Mouse (Mus musculus) CD8-positive naive resting alpha-beta T cell, adult 2 months (primary cell): ENCODE measurements around the gene Ibtk.
"Not testable (repeated sequence)": the region's sequence is repeated elsewhere in the genome, so short reads cannot be mapped to it uniquely, and the experiment has no call there.

ENCODE experiments used
- DNase-seq, 2 experiments: peaks; one replicate each; pipeline ENCODE4 v3.0.0; 2022; ENCODE audit warnings: low read depth in 2 of 2, low spot score in 2 of 2

Ibtk gene

GRCm38 (mm10) chr9:85749142-85749921, at the start of gene Ibtk:
Gene Ibtk (minus strand): TSS chr9:85749334.
- peak; percentile 93 to 95 for DNase-seq

GRCm38 (mm10) chr9:85791521-85791920, 42.4 kb upstream of the Ibtk start:
- not testable (repeated sequence) for DNase-seq

GRCm38 (mm10) chr9:85780249-85780648, 31.1 kb upstream of the Ibtk start:
- no peak for DNase-seq

GRCm38 (mm10) chr9:85779458-85779857, 30.3 kb upstream of the Ibtk start:
- DNase-seq, result no peak

- DNase-seq, result no peak
Measured at GRCm38 (mm10) chr9:85777544-85777943, 28.4 kb upstream of the Ibtk start.

DNA sequence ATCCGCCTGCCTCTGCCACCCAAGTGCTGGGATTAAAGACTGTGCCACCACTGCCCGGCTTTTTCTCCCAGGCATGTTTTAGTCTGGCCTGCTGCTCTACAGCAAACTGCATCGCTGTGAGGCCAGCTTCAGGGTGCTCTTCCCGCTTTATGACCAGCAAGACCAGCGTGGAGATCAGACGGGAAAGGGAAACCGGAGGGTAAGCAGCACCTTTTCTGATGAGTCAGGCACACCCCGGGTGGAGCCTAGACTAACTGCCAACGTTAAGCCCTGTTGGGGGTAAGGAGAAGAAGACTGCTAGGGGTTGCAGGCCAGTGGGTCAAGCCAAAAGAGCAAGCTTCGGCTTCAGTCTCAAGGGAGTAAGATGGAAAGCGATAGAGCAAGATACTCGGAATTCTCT, 23.1 kb upstream of the Ibtk start:
- no peak for DNase-seq

DNA sequence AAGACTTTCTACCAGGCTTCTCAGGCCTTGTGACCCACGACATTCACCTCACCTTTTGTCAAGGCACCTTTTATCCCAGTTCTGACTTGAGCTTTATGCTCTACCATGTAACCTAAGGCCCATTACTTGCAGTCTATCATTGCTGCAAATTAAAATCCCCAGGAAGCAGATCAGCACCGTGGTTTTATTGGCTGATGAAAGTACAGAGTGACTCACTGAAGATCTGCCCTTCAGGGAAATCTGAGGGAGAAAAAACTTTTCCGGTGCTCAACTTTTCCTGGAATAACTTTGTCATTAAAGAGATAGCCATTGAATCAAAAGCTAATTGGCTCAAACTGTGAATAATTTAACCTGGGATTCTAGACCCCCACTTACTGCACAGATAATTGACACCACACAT, 22.3 kb upstream of the Ibtk start:
- no peak for DNase-seq

GRCm38 (mm10) chr9:85770369-85770768, 21.2 kb upstream of the Ibtk start:
- no peak for DNase-seq

GRCm38 (mm10) chr9:85769057-85769789, 20.1 kb upstream of the Ibtk start:
- no peak for DNase-seq

DNA sequence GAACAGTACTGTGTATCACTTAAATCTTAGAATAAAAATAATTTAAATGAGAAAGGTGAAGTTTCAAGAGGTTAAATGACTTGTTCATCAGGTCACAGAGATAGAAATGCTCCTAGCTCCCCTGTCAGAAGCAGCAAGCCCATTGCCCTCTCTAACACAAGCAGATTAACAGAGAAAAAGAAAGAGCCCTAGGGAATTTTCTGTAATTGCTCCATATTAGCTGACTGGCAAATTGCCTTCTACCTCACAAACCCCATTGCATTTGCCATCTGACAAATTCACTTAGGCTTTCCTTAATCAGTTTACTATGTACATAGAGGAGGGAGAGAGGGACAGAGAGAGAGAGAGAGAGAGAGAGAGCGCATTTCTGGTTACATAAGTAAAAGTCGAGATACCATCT, 18.1 kb upstream of the Ibtk start:
- DNase-seq, result no peak

- DNase-seq, result no peak
Measured at GRCm38 (mm10) chr9:85762476-85762875, 13.3 kb upstream of the Ibtk start.

DNA sequence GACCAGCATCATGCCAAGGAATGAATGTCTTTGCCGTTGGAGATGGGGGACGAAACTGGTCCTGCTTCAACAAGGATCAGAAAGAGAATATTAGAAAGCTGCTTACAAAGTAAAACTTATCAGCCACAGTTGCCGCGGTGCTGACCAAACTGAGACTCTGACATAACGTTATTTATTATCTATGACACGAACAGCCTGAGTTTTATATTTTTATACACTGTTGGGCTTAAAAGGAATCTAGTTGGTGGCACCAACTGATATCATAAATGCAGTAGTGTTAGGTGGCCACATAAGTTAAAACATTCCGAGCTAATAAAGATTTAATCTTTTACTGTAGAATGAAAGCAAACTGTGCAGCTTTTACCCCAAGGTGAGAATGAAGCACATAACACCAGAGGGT, 1.7 kb upstream of the Ibtk start:
- no peak for DNase-seq

- DNase-seq, result no peak
Measured at GRCm38 (mm10) chr9:85749922-85750509, 882 bp upstream of the Ibtk start.

- DNase-seq, result peak; percentile 65 to 79
Measured at GRCm38 (mm10) chr9:85748204-85749141, 661 bp downstream of the Ibtk start.

DNA sequence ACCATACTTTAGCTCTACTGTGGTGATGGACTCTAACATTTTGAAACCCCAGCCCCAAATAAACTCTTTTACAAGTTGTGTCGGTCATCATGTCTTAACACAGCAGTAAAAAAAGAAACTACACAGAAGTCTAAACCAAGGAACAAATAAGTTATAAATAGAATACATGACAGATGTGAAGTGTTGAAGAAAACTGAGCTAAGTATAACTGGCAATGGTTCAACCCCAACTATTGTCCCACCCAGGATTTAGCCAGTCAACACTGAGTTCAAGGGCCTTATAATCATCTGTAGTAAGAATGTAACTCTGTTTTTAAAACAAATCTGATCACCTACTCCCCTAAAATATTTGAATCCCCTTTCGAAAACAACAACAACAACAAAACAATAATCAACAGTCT, 3.6 kb downstream of the Ibtk start:
- DNase-seq, result no peak

GRCm38 (mm10) chr9:85743358-85743757, 5.8 kb downstream of the Ibtk start:
- DNase-seq, result no peak

DNA sequence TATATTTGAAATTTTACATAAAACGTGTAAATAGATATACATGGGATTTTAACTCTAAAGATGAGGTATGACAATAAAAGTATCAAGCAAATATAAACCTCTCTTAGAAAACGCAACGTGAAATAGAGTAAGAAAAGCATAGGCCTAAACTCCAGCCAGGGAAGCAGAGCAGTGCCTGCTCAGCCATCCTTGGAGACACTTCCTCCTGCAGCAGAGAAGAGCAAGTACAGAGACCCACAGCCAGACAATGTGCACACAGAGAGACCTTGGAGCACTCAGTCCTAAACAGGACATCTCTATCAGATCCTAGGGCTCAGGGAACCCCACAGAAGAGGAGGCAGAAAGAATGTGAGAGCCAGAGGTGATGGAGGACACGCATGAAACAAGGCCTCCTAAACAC, 7.0 kb downstream of the Ibtk start:
- DNase-seq, result no peak

DNA sequence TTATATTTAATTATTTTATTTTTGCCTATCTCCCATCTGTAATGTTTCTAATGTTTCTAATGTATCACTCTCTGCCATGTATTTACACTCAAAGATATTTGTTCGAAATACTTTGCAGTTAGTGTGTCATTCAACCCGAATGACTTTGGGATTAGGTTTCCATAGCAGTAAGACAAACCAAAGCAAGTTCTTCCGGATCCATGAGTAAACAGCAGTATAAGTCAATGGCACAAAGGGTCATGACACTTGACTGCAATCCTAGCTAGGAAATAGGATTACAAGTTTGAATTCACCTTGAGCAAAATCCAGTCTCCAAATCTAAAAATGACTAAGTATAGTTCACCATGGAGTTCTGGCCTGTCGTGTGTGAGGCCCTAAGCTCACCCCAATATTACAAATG, 9.9 kb downstream of the Ibtk start:
- DNase-seq, result no peak

GRCm38 (mm10) chr9:85734821-85735220, 14.3 kb downstream of the Ibtk start:
- DNase-seq, result no peak

DNA sequence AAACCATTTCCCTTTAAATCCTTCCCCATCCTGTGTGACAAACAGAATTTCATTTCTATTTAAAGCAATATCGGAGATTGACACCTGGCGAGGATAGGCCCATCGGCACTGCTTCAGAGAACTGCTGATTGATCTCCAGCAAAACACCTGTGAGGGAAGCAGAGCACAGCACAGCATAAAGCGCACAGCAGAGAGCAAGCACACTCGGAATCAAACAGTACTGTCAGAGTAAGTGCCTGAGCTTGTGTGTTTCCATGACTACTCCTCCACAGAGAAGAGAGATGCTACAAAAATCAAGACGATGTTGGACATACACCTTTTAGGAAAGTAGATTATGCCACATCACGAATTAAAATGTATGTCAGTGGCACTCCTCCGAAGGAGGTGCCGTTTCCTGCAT, 25.1 kb downstream of the Ibtk start:
- DNase-seq, result no peak

DNA sequence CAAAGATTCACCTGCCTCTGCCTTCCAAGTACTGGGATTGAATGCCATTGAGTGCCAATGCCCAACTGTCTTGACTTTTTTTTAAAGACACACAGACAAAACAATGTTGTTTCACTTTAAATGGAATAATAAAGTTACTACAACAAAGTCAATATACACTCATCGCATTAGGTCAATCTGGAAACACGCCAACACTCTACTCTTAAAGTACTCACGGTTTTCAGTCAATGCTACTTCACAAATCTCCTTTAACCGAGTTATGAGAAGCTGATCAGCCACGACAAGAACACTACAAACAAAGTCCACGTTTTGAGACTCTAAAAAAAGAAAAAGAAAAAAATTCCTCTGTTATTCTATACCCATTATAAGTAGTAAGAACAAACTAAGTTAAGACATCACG, 31.8 kb downstream of the Ibtk start:
- no peak for DNase-seq
